Mouse (Mus musculus) common myeloid progenitor, adult 5-6 weeks (primary cell): ENCODE results near the gene Cux1. TPM values are rescaled to one million over a fixed set of nuclear protein-coding genes. Genes with fewer than 3 reads are reported as not detected.

Experiments
- ATAC-seq: replicated peaks from 2 replicates; pipeline ENCODE4 v1.8.0; 2016; ENCODE audit warnings: low read depth, mild to moderate bottlenecking, moderate TSS enrichment, inconsistent platforms; ENCODE audit not compliant: poor library complexity, severe bottlenecking
- total RNA-seq: library from RNA; stranded (forward); fragments of 200-1000, 187-1606 nt; gene quantifications from 2 replicates; pipeline ENCODE4 v1.2.3, GENCODE M21; 2017

Cux1 gene
- total RNA-seq, result 158 and 202 TPM in 2 replicates

- peak; percentile 57 for ATAC-seq
These were observed at the start of gene Cux1 for GRCm38 (mm10) chr5:136567176-136568025. Gene Cux1, minus strand, starts transcription at chr5:136567490.

DNA sequence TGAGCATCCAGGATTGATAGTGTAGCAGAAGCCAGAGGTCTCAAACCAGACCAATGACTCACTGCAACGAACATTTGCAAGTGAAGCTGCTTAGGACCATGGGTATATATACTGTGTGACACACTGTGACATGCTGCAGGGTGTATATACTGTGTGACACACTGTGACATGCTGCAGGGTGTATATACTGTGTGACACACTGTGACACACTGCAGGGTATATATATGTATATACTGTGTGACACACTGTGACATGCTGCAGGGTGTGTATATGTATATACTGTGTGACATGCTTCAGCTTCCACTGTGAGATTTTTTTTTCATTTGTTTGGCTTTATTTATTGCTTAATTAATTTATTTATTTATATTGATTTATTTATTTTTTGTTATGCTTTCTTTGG is 45.1 kb upstream of the Cux1 start:
- no peak for ATAC-seq

- ATAC-seq, result no peak
These were observed 41.6 kb upstream of the Cux1 start for GRCm38 (mm10) chr5:136608814-136609434.

DNA sequence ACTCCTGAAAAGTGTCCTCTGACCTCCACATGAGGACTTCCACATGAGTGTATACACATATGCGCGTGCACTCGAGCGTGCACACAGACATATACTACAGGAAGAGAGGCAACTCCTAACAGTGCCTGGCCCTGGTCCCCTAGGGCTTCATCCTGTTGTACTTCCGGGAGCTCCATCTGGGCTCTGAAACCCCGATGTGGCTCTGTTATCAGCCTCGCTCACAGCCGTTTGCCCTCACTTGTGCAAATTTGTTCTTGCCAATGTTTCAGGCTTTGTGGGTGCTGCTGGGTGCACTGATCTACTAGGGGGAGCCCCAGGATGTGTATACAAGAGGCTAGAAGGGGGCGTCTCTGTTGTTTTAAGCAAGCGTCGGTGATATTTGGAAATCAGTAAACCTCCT is 37.9 kb upstream of the Cux1 start:
- ATAC-seq, result 0 out of 2 replicates have a peak, but pooled peaks have one; percentile 36

- peak; percentile 58 for ATAC-seq
These were observed 36.1 kb upstream of the Cux1 start for GRCm38 (mm10) chr5:136603176-136603964.

GRCm38 (mm10) chr5:136600511-136600910 is 33.2 kb upstream of the Cux1 start:
- no peak for ATAC-seq

GRCm38 (mm10) chr5:136594896-136595540 is 27.7 kb upstream of the Cux1 start:
- no peak for ATAC-seq

- ATAC-seq, result no peak
These were observed 24.7 kb upstream of the Cux1 start for GRCm38 (mm10) chr5:136591816-136592499.

DNA sequence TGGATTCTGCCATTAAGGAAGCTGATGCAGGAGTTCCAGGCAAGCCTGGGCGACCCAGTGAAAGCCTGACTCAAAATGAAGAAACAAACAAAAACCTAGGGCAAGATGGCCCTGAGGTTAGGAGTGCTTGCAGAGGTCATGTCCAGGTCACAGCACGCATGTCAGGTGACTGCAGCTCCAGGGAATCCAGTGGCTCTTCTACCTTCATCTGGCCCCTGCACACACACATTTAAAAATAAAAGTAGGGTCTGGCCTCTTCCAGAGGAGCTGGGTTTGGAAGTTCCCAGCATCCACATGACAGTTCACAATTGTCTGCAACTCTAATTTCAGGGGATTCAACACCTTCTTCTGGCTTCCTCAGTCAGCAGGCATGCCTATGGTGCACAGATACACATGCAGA is 21.7 kb upstream of the Cux1 start:
- no peak for ATAC-seq

- no peak for ATAC-seq
These were observed 21.2 kb upstream of the Cux1 start for GRCm38 (mm10) chr5:136588471-136588870.

GRCm38 (mm10) chr5:136584676-136585285 is 17.5 kb upstream of the Cux1 start:
- no peak for ATAC-seq

DNA sequence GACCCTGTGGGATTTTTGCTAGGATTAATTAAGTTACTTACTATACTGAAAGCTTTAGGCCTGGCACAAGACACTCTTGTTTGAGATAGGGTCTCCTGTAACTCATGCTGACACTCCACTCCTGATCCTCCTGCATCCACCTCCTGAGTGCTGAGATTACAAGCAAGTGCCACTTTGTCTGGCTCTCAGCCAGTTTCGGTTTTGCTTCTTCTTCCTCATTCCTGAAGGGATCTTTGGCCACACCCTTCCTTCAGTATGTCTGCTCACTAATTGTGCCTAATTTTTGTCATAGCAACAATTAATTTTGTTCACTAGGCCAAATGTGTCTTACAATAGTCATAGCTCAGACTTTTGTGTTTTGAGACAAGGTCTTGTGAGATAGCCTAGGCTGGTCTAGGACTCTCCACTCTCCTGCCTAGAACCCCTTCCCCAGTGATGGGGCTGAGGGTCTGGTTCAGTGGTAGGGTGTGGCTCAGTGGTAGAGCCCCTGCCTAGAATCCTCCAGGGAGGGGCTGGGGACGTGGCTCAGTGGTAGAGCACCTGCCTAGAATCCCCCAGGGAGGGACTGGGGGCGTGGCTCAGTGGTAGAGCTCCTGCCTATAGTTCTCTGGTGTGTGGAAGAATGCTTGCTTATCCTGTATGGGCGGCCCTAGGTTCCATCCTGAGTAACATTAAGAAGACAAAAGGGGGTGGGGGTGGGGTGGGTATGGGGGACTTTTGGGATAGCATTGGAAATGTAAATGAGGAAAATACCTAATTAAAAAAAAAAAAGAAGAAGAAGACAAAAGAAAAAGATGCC is 16.6 kb upstream of the Cux1 start:
- ATAC-seq, result peak; percentile 67

GRCm38 (mm10) chr5:136583256-136583655 is 16.0 kb upstream of the Cux1 start:
- ATAC-seq, result no peak

GRCm38 (mm10) chr5:136582201-136582600 is 14.9 kb upstream of the Cux1 start:
- no peak for ATAC-seq

DNA sequence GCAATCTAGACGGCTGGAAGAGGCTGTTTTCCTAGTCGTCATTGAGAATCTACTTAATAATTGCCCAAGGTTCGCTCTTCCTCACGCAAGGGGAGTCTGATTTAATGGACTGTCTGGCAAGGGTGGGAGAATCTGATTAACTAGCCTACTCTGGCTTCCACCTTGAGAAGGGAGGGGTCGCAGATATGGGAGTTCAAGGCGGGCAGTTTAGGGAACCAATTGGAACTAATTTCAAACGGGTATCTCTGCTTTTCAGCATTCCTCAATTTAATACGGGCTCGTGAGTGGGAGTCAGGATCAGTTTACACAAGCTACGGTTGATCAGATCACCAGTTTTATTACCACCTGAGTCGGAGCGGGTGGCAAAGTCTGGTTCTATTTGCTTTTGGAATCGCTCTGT is 14.3 kb upstream of the Cux1 start:
- peak; percentile 26; the same call in 1 of the 2 replicates for ATAC-seq

DNA sequence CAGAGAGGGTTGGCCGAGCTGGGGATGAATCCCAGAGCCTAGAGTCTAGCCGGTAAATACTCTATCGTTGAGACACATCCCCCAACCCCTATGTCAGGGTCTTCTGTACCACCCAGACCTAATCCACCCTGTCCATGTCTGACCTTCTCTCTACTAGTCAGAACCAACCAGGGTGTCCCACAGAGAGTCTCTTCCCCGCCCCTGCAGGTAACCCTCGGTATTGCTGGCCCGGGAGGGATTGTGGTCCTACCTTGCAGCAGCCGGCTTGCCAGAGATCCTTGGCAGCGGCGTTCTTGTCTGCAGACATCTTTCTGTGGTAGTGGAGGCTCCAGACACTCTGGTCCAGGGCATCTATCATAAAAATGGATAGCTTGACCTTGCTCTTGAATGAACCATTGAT is 13.9 kb upstream of the Cux1 start:
- ATAC-seq, result peak; percentile 87

DNA sequence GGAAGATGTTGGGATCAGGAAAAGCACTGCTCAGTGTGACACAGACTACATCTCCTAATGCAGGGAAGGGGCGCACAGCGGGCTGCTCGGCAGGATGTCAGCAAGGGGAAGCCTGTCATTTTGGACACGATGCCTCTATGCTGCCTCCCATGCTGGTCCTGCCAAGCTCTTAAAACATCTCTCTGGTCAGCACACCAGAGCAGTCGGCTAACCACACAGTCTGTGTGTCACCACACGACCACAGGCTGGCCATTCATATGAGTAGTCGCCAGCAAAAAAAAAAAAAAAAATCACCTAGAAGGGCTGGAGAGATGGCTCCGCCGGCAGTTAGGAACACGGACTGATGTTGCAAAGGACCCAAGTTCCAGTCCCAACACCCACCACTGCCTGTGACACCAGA is 10.9 kb upstream of the Cux1 start:
- ATAC-seq, result no peak

- no peak for ATAC-seq
These were observed 2.9 kb upstream of the Cux1 start for GRCm38 (mm10) chr5:136570171-136570570.
